Mouse (Mus musculus) hindbrain, postnatal 0 days (tissue): ENCODE data around the gene Hsd11b2. TPM values are rescaled to one million over a fixed set of nuclear protein-coding genes. Genes with fewer than 3 reads are reported as not detected.

Experiments used
- ATAC-seq: fragments of 200-750 bp; cut with Nextera tagmentation; 2 replicates; pipeline ENCODE4 v1.8.0; 2017; ENCODE audit warnings: mild to moderate bottlenecking, moderate TSS enrichment, moderate library complexity
- DNase-seq: peaks from one replicate; pipeline ENCODE4 v3.0.0-alpha.2; 2015; ENCODE audit warnings: low spot score
- H3K27ac ChIP-seq: fragments of 300-500 bp; sonication (generic); 2 replicates; pipeline ENCODE4 v1.5.1; 2014; ENCODE audit warnings: mild to moderate bottlenecking
- H3K27me3 ChIP-seq: fragments of 300-500 bp; sonication (generic); 2 replicates; pipeline ENCODE4 v1.6.1; 2014; ENCODE audit warnings: low read length, mixed read lengths; ENCODE audit not compliant: insufficient read depth
- H3K36me3 ChIP-seq: fragments of 300-500 bp; sonication (generic); 2 replicates; pipeline ENCODE4 v1.6.1; 2014; ENCODE audit warnings: low read length, mixed read lengths; ENCODE audit not compliant: insufficient read depth
- H3K4me1 ChIP-seq: fragments of 300-500 bp; sonication (generic); 2 replicates; pipeline ENCODE4 v1.6.1; 2014; ENCODE audit warnings: antibody characterized with exemption, low read length, mixed read lengths; ENCODE audit not compliant: insufficient read depth
- H3K4me2 ChIP-seq: fragments of 300-500 bp; sonication (generic); 2 replicates; pipeline ENCODE4 v1.6.1; 2014; ENCODE audit warnings: low read depth, mild to moderate bottlenecking, low read length, moderate library complexity, mixed read lengths
- H3K4me3 ChIP-seq: fragments of 300-500 bp; sonication (generic); 2 replicates; pipeline ENCODE4 v1.5.1; 2014; ENCODE audit warnings: low read length
- H3K9ac ChIP-seq: fragments of 300-500 bp; sonication (generic); replicated peaks from 2 replicates; pipeline ENCODE4 v1.6.1; 2014; ENCODE audit warnings: mild to moderate bottlenecking, low read length, moderate library complexity, mixed read lengths
- H3K9me3 ChIP-seq: fragments of 300-500 bp; sonication (generic); 2 replicates; pipeline ENCODE4 v1.6.1; 2016; ENCODE audit warnings: low read length, mixed read lengths
- CTCF ChIP-seq: IDR thresholded peaks from 2 replicates; pipeline ENCODE4 v1.5.1; 2016; ENCODE audit warnings: antibody characterized with exemption, control low read depth, low read depth
- WGBS: fragments of 180-500 bp; shearing (Covaris S2); extraction: QIAGEN DNeasy Blood & Tissue Kit; methylation state at CpG from one replicate; pipeline ENCODE4 v1.1.7; 2014; 5-methylcytosine and 5-hydroxymethylcytosine counted together
- polyA plus RNA-seq: library from polyadenylated mRNA; unstranded; fragments of >200 nt; fragmentation: Nextera tagmentation; extraction: Ambion mirVana; gene quantifications from 2 replicates; pipeline ENCODE4 v1.2.1, GENCODE M21; 2015
- total RNA-seq: library from RNA; depleted of rRNA; stranded (reverse); fragments of >200 nt; gene quantifications from 2 replicates; pipeline ENCODE4 v1.2.3, GENCODE M21; 2014

Hsd11b2 gene
- total and polyA plus RNA-seq, 2 experiments from 2014 or later: 6.3 to 9.9 TPM

GRCm38 (mm10) chr8:105476161-105476560, 42.4 kb upstream of the Hsd11b2 start:
- no peak for TF ChIP-seq CTCF
- no peaks in the 10 kb centered on the region for H3K9me3 ChIP-seq
- DNase-seq: no peak
- H3K36me3 ChIP-seq: peaks cover 10% of the 10 kb centered on the region; the same call in 1 of the 2 replicates
- H3K4me1 ChIP-seq: peaks cover 26% of the 10 kb centered on the region
- 94% methylated on average over 7 of the region's 7 CpGs for WGBS
- no peak overlapping the region for H3K4me3 ChIP-seq
- H3K9ac ChIP-seq: no peak overlapping the region
- H3K27me3 ChIP-seq: no peaks in the 10 kb centered on the region
- no peak overlapping the region for H3K27ac ChIP-seq
- no peak for ATAC-seq
- no peak overlapping the region for H3K4me2 ChIP-seq

DNA sequence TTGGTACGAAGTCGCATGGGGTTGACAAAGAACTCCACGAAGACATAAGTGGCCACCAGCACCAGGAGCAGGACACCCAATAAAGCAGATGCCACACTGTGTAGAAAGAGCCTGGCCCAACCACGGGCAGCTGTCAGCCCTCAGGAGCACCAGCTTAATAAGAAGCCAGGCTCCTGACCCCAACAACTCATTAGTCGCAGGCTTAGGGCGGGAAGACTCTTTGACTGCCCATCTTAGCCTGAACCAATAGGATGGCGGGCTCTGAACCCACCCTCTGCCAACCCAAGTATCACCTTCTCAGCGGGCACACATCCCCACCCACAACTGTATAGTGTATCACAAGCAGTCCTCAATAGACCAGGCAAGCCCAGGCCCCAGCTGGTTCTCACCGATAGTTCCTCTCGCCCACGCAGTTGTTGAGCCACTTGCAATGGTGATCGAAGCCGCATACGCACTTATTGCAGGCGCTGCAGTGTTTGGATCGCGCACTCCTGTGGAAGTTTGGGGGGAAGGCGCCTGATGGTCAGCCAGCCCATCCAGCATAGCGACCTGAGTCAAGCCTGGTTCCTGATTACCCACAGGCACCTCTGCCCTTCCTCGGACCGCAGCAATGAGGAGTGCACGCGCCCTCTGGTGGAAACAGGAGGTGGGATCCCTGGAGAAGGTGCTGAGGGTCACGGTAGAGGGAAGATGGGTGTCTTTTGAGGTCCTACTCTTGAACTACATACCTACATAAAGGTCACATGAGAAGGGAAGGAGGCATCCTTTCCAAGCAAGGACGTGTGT, 41.7 kb upstream of the Hsd11b2 start:
- peak; percentile 91 for TF ChIP-seq CTCF
- peaks cover 10% of the 10 kb centered on the region; the same call in 1 of the 2 replicates for H3K36me3 ChIP-seq
- no peak overlapping the region for H3K9ac ChIP-seq
- H3K27ac ChIP-seq: no peak overlapping the region
- H3K4me1 ChIP-seq: peaks cover 23% of the 10 kb centered on the region
- no peak overlapping the region for H3K4me3 ChIP-seq
- no peaks in the 10 kb centered on the region for H3K27me3 ChIP-seq
- H3K9me3 ChIP-seq: no peaks in the 10 kb centered on the region
- no peak overlapping the region for H3K4me2 ChIP-seq
- ATAC-seq (no peak; the same call in 1 of the 2 replicates), DNase-seq (peak; percentile 72)
- 43% methylated on average over 25 of the region's 25 CpGs for WGBS

DNA sequence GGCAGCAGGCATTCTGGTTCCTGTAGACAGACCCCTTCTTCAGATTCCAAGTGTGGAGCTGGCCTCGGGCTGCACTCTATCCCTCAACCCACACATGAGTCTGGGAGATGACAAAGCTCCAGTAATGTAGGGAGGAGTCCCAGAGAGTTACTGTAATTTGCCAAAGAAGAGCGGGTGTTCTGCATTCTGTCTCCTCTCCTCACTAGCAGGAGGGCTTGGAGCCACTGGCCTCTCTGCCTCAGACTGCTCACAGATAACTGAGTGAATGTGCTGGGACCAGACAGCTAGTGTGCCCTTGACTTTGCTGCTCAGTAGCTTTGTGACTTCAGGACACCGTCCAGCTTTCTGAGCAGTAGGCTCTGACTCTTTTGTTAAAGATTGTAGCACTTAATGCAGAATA, 40.8 kb upstream of the Hsd11b2 start:
- Histone ChIP-seq H3K36me3 (peaks cover 10% of the 10 kb centered on the region; the same call in 1 of the 2 replicates), H3K27ac (no peak overlapping the region), H3K9ac (no peak overlapping the region), H3K4me1 (peaks cover 23% of the 10 kb centered on the region), H3K4me2 (no peak overlapping the region), H3K27me3 (no peaks in the 10 kb centered on the region), H3K4me3 (no peak overlapping the region), H3K9me3 (no peaks in the 10 kb centered on the region)
- no peak for ATAC-seq
- DNase-seq: no peak
- WGBS: 75% methylated on average over 3 of the region's 3 CpGs
- no peak for TF ChIP-seq CTCF

GRCm38 (mm10) chr8:105481013-105481412, 37.5 kb upstream of the Hsd11b2 start:
- 35% methylated on average over 2 of the region's 2 CpGs for WGBS
- DNase-seq (no peak), ATAC-seq (no peak)
- no peak overlapping the region for H3K4me3 ChIP-seq
- H3K9me3 ChIP-seq: no peaks in the 10 kb centered on the region
- H3K27ac ChIP-seq: no peak overlapping the region
- H3K4me1 ChIP-seq: no peaks in the 10 kb centered on the region
- H3K27me3 ChIP-seq: no peaks in the 10 kb centered on the region
- H3K4me2 ChIP-seq: no peak overlapping the region
- peaks cover 6% of the 10 kb centered on the region; the same call in 1 of the 2 replicates for H3K36me3 ChIP-seq
- TF ChIP-seq CTCF: no peak
- no peak overlapping the region for H3K9ac ChIP-seq

DNA sequence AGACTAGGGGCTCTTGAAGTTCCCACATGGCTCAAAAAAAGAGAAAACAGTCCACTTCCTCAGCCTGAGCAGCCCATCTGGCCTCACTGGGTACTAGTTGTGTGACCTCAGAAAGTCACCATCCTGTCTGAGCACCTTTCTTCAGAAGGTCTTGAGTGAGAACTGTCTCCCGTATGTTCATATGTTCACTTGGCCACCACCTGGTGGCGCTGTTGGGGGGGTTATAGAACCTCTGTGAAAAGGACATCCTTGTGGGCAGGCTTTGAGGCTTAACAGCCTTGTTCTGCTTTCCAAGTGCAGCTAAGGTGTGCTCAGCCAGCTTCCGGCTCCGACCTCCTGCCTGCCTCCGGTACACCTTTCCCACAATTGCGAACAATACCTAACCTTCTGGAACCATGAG, 37.1 kb upstream of the Hsd11b2 start:
- TF ChIP-seq CTCF: peak; percentile 76
- Histone ChIP-seq H3K9ac (no peak overlapping the region), H3K27me3 (no peaks in the 10 kb centered on the region), H3K4me2 (no peak overlapping the region), H3K9me3 (no peaks in the 10 kb centered on the region), H3K4me1 (no peaks in the 10 kb centered on the region), H3K36me3 (0 out of 2 replicates have a peak, but pooled peaks cover 3% of the 10 kb centered on the region), H3K4me3 (no peak overlapping the region), H3K27ac (no peak overlapping the region)
- DNase-seq (peak; percentile 70), ATAC-seq (no peak)
- 77% methylated on average over 6 of the region's 6 CpGs for WGBS

- H3K27me3 ChIP-seq: no peaks in the 10 kb centered on the region
- H3K9me3 ChIP-seq: no peaks in the 10 kb centered on the region
- 0 out of 2 replicates have a peak, but pooled peaks cover 3% of the 10 kb centered on the region for H3K36me3 ChIP-seq
- DNase-seq: no peak
- H3K4me3 ChIP-seq: no peak overlapping the region
- 85% methylated on average over 8 of the region's 8 CpGs for WGBS
- H3K4me1 ChIP-seq: no peaks in the 10 kb centered on the region
- H3K4me2 ChIP-seq: no peak overlapping the region
- H3K9ac ChIP-seq: no peak overlapping the region
- no peak for ATAC-seq
- TF ChIP-seq CTCF: no peak
- H3K27ac ChIP-seq: no peak overlapping the region
Measured at GRCm38 (mm10) chr8:105482123-105482522, 36.4 kb upstream of the Hsd11b2 start.
